Mouse (Mus musculus) B cell, adult 2 months (primary cell): ENCODE measurements around the gene Fcna.

Experiments
- DNase-seq, 2 experiments: peaks; one replicate each; pipeline ENCODE4 v3.0.0; 2022

Fcna gene

GRCm38 (mm10) chr2:25627811-25628210 lies at the start of gene Fcna:
Fcna (minus strand) TSS chr2:25628030.
- DNase-seq: no peak

- DNase-seq: no peak
Measured at GRCm38 (mm10) chr2:25676486-25676885, 48.7 kb upstream of the Fcna start, which contains the start of gene Lcn6. Lcn6 (plus strand) TSS chr2:25676786.

- no peak for DNase-seq
Measured at GRCm38 (mm10) chr2:25666516-25666915, 38.7 kb upstream of the Fcna start.

- no peak for DNase-seq
Measured at GRCm38 (mm10) chr2:25664125-25664524, 36.3 kb upstream of the Fcna start.

- peak; percentile 56 to 64 for DNase-seq
Measured at GRCm38 (mm10) chr2:25663511-25663910, 35.7 kb upstream of the Fcna start.

GRCm38 (mm10) chr2:25661245-25661970 lies 33.6 kb upstream of the Fcna start:
- no peak for DNase-seq

- no peak for DNase-seq
Measured at GRCm38 (mm10) chr2:25660279-25660678, 32.4 kb upstream of the Fcna start.

- DNase-seq: no peak
Measured at GRCm38 (mm10) chr2:25657652-25658051, 29.8 kb upstream of the Fcna start, which contains the start of gene Lcn5. Lcn5 (plus strand) TSS chr2:25657952.

- no peak for DNase-seq
Measured at GRCm38 (mm10) chr2:25657246-25657645, 29.4 kb upstream of the Fcna start.

- DNase-seq: no peak
Measured at GRCm38 (mm10) chr2:25656691-25657090, 28.9 kb upstream of the Fcna start.

GRCm38 (mm10) chr2:25654502-25654901 lies 26.7 kb upstream of the Fcna start:
- no peak for DNase-seq

- DNase-seq: no peak
Measured at GRCm38 (mm10) chr2:25652902-25653301, 25.1 kb upstream of the Fcna start, which contains the start of gene Lcn8. Lcn8 (plus strand) TSS chr2:25653120.

- peak; percentile 59 to 66 for DNase-seq
Measured at GRCm38 (mm10) chr2:25639890-25640289, 12.1 kb upstream of the Fcna start.

- DNase-seq: no peak
Measured at GRCm38 (mm10) chr2:25634046-25634445, 6.2 kb upstream of the Fcna start.

- DNase-seq: no peak
Measured at GRCm38 (mm10) chr2:25633616-25634015, 5.8 kb upstream of the Fcna start.

- DNase-seq: no peak
Measured at GRCm38 (mm10) chr2:25628738-25629137, 908 bp upstream of the Fcna start.

GRCm38 (mm10) chr2:25625986-25626385 lies 1.8 kb downstream of the Fcna start:
- no peak for DNase-seq

- DNase-seq: peak; percentile 72
Measured at GRCm38 (mm10) chr2:25621229-25622200, 6.3 kb downstream of the Fcna start, which contains the start of gene Tmem141. Tmem141 (minus strand) TSS chr2:25622005.

- no peak for DNase-seq
Measured at GRCm38 (mm10) chr2:25620852-25621228, 7.0 kb downstream of the Fcna start.

- DNase-seq: no peak
Measured at GRCm38 (mm10) chr2:25620386-25620785, 7.4 kb downstream of the Fcna start.

- no peak for DNase-seq
Measured at GRCm38 (mm10) chr2:25617578-25617977, 10.3 kb downstream of the Fcna start, which contains the start of gene Ccdc183. Ccdc183 (minus strand) TSS chr2:25617678.

- no peak for DNase-seq
Measured at GRCm38 (mm10) chr2:25616398-25616797, 11.4 kb downstream of the Fcna start.

- DNase-seq: no peak
Measured at GRCm38 (mm10) chr2:25608671-25609070, 19.2 kb downstream of the Fcna start.
